Mouse (Mus musculus) heart, postnatal 14 days (tissue): ENCODE results near the gene Armh3. TPM values are rescaled to one million over a fixed set of nuclear protein-coding genes. Genes with fewer than 3 reads are reported as not detected.
"Not testable (repeated sequence)": the region's sequence is repeated elsewhere in the genome, so short reads cannot be mapped to it uniquely, and the experiment has no call there.

Source experiments
- DNase-seq, 2 experiments: peaks; one replicate each; pipeline ENCODE4 v3.0.0; 2021 to 2022
- intact Hi-C: fragments of 180-260 bp; cut with DNase I; formaldehyde crosslinking; loops from one replicate; pipeline ENCODE4 v1.15.1; 2025
- total RNA-seq, 2 experiments: library from RNA; stranded (reverse); gene quantifications; 2 replicates each; pipeline ENCODE4 v1.2.3; 2021

Armh3 gene
- total RNA-seq, 2 experiments from 2014 or later = 12.9 to 16.5 TPM

DNA sequence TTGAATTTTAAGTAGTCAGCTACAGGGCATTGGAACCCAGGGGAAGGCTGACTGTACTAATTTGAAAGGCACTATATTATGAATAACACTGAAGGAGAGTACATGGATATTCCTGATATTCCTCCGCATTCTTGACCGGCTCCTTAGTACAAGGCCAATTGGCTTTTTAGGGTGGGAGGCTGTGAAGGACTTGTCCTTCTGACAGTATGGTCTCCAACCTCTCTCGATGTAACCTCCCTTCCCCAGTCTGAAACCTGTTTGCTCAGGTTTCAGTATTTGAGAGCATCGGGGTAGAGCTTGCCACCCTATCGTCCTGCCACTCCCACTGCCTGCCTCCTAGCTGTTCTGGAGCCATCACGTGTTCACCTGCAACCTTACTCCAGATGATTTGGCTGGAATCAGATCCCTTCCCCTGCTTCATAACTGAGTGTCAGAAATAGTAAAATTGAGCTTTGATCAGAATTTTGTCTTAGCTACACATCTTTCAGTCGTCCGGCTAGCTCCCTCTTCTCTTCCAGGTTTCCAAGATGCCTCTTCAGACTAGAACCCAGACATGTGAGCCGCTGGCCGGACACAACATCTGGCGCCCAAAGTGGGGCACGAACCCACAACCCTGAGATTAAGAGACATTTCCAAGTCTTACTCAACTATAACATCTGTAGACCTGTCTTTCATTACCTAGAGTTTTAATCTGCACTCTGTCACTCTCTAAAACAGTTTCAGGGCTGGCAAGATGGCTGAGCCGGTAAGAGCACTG is 4.1 kb downstream of the Armh3 start:
- intact Hi-C loops = no loop called here
- DNase-seq = no peak

GRCm38 (mm10) chr19:45993441-45993840 is 4.8 kb downstream of the Armh3 start:
- intact Hi-C loops, DNase-seq: not testable (repeated sequence)

DNA sequence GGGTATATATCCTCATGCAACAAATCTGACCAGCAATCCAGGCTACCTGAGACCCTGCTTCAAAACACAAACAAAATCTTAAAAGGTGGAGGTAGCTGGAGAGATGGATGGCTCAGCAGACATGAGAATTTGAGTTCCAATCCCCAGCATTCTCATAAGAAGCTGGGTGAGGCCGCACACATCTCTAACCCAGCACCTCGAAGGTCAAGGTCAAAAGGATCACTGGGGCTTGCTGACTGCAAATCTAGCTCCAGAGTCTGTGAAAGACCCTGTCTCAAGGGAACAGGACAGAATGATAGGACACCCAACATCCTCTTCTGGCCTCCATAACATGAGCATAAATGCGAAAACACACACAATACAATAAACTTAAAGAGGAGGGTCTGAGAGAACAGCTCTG is 7.1 kb downstream of the Armh3 start:
- no peak for DNase-seq
- intact Hi-C loops = no loop called here

DNA sequence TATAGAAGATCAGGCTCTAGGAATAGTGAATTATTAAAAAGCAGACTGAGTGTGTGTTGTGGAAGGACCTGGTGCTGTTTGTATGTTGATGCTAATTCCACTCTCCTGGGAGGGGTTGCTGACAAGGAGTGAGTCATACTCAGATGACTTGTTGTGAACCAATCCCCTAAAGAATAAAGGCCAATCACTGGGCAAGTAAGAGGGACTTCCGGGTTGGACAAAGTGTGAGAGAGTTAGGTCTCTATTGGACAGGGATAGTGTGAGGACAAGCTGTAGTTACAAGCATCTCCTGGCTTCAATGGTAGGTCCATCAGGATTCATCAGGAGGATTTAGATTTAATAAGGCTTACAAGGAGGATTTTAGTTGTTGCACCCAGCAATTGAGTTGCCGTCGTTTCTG is 10.1 kb downstream of the Armh3 start:
- no peak for DNase-seq
- intact Hi-C loops = no loop called here

- DNase-seq = no peak
- intact Hi-C loops = no loop called here
These were observed 13.9 kb downstream of the Armh3 start for GRCm38 (mm10) chr19:45984379-45984778.

- no peak for DNase-seq
- intact Hi-C loops = no loop called here
These were observed 37.5 kb downstream of the Armh3 start for GRCm38 (mm10) chr19:45960770-45961169.

DNA sequence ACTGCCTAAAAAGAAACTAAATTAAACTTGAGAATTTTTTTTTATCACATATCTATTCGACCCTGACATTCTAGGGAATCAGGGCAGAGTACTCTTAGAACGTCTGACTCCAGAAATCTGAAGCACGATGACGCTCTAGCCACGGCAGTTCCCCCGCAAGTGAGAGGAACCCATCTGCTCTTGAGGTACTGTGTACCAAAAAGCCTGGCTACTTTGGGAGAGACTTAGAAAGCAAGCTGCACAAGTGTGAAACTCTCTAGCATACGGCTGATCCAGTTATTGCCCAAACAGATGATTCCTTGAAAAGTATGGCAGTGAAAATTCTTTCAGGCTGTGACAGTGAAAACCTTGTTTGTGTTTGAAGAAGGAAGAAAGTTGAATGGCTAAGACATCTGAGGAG is 41.6 kb downstream of the Armh3 start:
- no peak for DNase-seq
- intact Hi-C loops = no loop called here

DNA sequence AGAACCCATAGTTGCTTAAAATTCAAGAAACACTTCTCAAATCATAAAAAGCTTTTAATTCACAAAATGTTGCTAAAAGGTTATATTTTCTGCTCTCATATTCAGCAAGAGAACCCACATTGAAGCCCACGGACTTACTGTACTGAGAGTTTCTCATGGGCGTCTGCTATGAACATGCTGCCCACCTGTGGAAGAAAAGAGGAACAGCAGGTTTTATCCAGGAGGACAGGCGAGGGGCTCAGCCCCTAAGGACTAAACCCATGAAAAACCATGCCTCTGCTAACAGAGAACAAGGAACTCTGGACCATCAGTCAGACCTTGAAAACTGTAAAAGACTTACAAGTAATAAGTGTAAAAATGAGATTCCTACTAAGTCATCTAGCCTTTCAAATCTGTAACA is 45.0 kb downstream of the Armh3 start:
- intact Hi-C loops = loop anchor here (1.0 to 5.0 kb wide), 2 partner anchors 106 to 140 kb away; no protein-coding TSS in a partner anchor
- peak in 1 of 2 experiments; percentile 43 for DNase-seq

- no peak for DNase-seq
- intact Hi-C loops = no loop called here
These were observed 49.1 kb downstream of the Armh3 start for GRCm38 (mm10) chr19:45949236-45949635.

DNA sequence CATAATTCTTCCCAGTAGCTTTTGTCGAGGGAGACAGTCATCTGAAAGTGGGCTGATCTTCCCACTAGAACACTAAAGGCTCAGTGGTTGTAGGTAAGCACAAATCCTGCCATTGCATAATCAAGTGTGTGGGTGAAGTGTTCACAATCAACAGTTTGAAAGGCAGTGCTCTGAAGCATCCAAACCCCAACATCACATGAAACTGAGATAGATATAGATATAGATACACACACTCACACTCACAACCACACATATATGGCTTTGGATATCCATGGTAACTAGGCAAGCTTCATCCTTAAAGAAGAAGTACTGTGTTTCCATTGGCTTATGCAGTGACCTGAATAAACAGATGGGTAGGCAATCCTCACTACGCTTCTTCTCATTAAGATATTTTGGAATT is 50.5 kb downstream of the Armh3 start:
- no peak for DNase-seq
- intact Hi-C loops = no loop called here

DNA sequence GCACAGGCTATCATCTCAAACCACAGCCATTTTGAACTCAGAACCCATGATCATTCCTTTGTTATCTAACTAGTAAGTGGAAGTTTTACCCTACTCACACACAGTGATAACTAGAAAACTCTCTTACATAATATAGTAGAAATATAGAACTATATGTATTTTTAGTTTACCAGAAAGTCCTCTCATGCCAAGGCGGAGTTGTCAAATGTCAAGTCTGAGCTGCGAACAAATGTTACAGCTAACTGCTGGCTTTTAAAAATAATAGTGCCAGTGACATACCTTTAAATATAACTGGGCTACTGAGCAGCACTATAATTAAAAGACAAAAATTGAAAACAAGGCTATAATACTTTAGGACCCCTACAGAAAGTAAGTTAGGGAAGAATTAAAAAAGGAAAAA is 51.0 kb downstream of the Armh3 start:
- intact Hi-C loops = no loop called here
- DNase-seq = no peak

GRCm38 (mm10) chr19:45946541-45946940 is 51.7 kb downstream of the Armh3 start:
- intact Hi-C loops = no loop called here
- no peak for DNase-seq

DNA sequence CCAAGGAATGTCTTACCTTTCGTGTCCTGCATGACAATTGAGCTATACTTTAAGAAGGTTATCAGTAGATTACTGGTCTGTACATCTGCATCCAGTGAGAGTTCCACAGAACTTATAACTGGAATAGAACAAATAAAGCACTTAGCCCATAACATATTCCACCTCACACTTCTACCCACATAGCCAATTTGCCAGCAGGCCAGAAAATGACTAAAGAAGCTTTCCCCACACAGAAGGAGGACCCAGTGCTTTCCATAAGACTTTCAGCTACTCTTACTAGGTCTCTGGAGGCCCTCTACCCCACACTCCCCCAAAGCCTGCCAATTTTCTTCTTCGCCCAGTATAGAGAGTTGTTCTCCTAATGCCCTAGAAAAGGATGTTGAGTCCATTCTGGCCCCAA is 52.3 kb downstream of the Armh3 start:
- intact Hi-C loops = no loop called here

DNA sequence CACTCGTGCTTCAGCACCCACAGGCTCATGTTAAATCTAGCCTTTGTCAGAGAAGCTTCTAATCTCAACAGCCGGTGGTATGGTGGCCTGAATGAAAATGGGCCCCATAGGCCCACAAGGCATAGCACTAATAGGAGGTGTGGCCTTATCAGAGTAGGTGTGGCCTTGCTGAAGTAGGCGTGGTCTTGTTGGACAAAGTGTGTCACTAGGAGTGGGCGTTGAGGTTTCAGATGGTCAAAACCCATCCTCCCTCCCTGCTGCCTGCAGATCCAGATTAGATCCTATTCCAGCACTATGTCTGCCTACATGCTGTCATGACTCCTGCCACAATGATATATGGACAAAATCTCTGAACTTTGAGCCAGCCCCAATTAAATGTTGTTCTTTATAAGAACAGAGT is 54.5 kb downstream of the Armh3 start:
- intact Hi-C loops = no loop called here
- no peak for DNase-seq

More for the DNA sequence above, 52.3 kb downstream of the Armh3 start:
- DNase-seq = no peak

DNA sequence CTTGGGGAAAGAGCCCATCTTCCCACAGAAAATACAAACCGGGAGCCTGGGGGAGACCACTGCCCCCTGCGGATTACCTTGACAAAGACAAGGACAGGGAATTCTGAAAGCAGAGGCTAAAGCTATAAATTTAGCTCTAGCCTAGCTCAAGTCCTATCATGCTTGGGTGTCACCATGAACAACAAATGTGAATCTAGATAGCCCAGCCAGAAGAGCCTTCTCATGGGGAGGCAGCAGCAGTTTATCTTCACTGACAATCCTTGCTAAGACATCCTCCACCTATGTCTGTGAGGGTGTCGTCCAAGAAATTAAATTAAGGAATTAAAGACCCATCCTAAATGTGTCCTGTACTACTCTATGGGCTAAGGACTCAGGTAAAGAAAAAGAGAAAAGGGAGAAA is 60.2 kb downstream of the Armh3 start:
- no peak for DNase-seq
- intact Hi-C loops = no loop called here

DNA sequence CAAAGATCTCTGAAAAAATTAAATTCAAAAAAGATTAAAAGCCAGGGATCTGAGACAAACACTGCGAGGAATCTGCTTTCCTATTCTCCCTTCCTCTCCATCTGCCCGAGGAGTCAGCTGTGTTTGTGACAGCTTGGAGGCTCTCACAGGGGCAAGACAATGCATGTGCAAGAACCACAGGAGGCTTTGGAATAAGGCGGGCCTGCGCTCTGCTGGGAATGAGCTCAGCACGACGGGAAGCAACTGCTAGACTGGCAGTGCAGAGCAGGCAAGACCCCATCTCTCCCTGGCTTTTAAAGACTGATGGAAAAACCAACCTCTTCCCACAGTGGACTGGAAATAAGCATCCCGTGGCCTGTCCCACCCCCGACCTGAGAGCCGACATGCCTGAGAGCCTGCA is 60.8 kb downstream of the Armh3 start:
- DNase-seq = no peak
- intact Hi-C loops = no loop called here

- DNase-seq = peak in 1 of 2 experiments; percentile 16
- intact Hi-C loops = no loop called here
These were observed 71.1 kb downstream of the Armh3 start for GRCm38 (mm10) chr19:45927236-45927635.

DNA sequence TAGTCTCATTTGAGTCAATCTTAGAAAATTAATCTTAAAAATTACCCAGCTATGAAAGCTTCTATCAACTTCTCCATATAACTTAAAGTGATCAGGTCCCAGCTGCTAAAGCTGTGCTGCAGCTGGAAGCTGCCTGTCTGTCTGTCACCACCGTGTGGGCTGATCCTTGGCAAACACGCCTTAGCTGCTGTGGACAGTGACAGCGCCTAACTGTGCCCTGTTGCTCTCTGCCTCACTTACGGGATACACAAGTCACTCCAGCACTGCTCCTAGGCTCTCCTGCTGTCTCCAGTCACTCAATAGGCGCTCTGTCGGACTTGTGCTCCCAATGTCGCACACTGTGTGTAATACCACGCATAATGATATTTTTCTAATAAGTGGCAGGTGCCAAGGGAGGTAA is 71.9 kb downstream of the Armh3 start:
- no peak for DNase-seq
- intact Hi-C loops = no loop called here

- intact Hi-C loops = no loop called here
- DNase-seq = no peak
These were observed 77.8 kb downstream of the Armh3 start for GRCm38 (mm10) chr19:45920299-45921090.

DNA sequence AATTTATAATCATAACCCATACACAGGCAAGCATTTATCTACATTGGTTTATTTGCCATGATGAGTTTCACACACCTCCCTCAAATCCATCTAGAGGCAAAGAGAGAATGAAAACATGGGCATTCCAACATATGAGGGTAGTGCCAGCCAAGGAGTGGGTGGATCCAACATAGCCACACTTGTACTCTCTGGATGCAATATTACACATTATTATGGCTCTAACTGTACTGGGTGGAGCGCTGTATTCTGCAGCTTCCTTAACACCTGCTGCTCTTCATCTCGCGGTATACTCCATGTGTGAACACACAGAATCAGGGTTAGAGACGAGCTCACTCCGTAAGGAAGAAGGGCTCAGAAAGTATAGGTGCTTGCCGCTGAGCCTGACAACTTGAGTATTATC is 79.9 kb downstream of the Armh3 start:
- intact Hi-C loops = no loop called here
- no peak for DNase-seq

DNA sequence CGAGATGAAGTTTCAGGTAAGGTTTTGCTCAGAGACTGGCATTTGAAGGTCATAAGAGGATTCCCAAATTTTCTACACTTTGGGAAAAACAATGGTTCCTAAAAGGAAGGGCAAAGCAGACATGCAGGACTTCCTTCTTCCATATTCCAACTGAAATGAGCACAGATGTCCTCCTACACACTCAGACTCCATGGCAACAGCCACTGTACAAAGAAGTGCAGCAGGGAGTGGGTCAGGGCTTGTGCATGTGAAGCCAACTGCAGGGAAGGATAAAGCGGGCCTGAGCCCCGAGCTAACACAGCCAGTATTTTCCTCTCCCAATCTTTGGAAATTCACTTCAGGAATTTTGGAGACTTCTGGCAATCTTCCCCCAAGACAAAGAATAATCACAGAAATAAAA is 80.4 kb downstream of the Armh3 start:
- no peak for DNase-seq
- intact Hi-C loops = no loop called here

DNA sequence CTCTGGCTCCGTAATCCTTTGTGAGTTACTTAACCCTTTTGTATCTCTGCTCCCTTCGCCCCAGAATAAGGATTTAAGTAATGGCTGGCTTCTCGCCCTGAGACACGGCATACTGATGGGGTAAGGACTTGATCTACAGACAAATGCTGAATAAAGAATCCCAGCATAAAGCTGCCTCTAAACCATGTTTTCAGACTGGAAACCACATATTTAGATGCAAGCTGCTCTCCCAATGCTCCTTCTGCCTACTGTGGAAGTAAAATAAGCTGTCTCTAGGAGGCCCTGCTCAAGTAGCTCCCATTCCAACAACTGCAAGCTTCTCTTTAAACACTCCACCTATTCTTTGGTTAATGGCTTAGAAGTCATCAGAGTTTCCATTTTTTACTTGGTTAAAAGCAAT is 81.8 kb downstream of the Armh3 start:
- intact Hi-C loops = no loop called here
- no peak for DNase-seq
